Mouse (Mus musculus) stomach, embryonic 14.5 days (tissue): ENCODE measurements at regions not wholly inside any gene's neighbourhood (a gene's known extent, or its start where the extent isn't known, plus 50 kb on each side); places are given as distances from the start of the nearest gene placed in this dataset.

Source experiments
- ATAC-seq: fragments of 200-750 bp; cut with Nextera tagmentation; 2 replicates; pipeline ENCODE4 v1.8.0; 2017; ENCODE audit warnings: low read depth, moderate TSS enrichment; ENCODE audit not compliant: insufficient number of reproducible peaks, insufficient read depth, low FRiP score
- H3K27ac ChIP-seq: fragments of 300-500 bp; sonication (generic); 2 replicates; pipeline ENCODE4 v1.5.1; 2014; ENCODE audit warnings: mild to moderate bottlenecking, low read length, moderate library complexity, mixed read lengths
- H3K27me3 ChIP-seq: fragments of 300-500 bp; sonication (generic); 2 replicates; pipeline ENCODE4 v1.6.1; 2014; ENCODE audit warnings: low read length, control low read depth, mixed read lengths; ENCODE audit not compliant: control insufficient read depth, insufficient read depth
- H3K36me3 ChIP-seq: fragments of 300-500 bp; sonication (generic); 2 replicates; pipeline ENCODE4 v1.6.1; 2014; ENCODE audit warnings: mild to moderate bottlenecking, control low read depth, low read length, moderate library complexity, mixed read lengths; ENCODE audit not compliant: control insufficient read depth, insufficient read depth
- H3K4me1 ChIP-seq: fragments of 300-500 bp; sonication (generic); 2 replicates; pipeline ENCODE4 v1.6.1; 2014; ENCODE audit warnings: low read length, control low read depth, mixed read lengths; ENCODE audit not compliant: control insufficient read depth, insufficient read depth
- H3K4me2 ChIP-seq: fragments of 300-500 bp; sonication (generic); replicated peaks from 2 replicates; pipeline ENCODE4 v1.6.1; 2014; ENCODE audit warnings: low read depth, low read length, control low read depth
- H3K4me3 ChIP-seq: fragments of 300-500 bp; sonication (generic); 2 replicates; pipeline ENCODE4 v1.5.1; 2014; ENCODE audit warnings: low read depth, low read length, control low read depth
- H3K9ac ChIP-seq: fragments of 300-500 bp; sonication (generic); replicated peaks from 2 replicates; pipeline ENCODE4 v1.6.1; 2014; ENCODE audit warnings: low read depth, mild to moderate bottlenecking, control low read depth, low read length, moderate library complexity, mixed read lengths
- H3K9me3 ChIP-seq: fragments of 300-500 bp; sonication (generic); 2 replicates; pipeline ENCODE4 v1.6.1; 2016; ENCODE audit warnings: low read depth, low read length, control low read depth; ENCODE audit not compliant: control insufficient read depth
- WGBS: fragments of 180-500 bp; shearing (Covaris S2); extraction: QIAGEN DNeasy Blood & Tissue Kit; methylation state at CpG from one replicate; pipeline ENCODE4 v1.1.7; 2014; 5-methylcytosine and 5-hydroxymethylcytosine counted together

- H3K4me3 ChIP-seq: no peak overlapping the region
- H3K27me3 ChIP-seq: no peaks in the 10 kb centered on the region
- no peaks in the 10 kb centered on the region for H3K36me3 ChIP-seq
- no peaks in the 10 kb centered on the region for H3K9me3 ChIP-seq
- peaks cover 21% of the 10 kb centered on the region for H3K4me1 ChIP-seq
- no peak overlapping the region for H3K27ac ChIP-seq
- ATAC-seq: no peak
- WGBS: 78% methylated on average over 6 of the region's 6 CpGs
- no peak overlapping the region for H3K4me2 ChIP-seq
- no peak overlapping the region for H3K9ac ChIP-seq
Measured at GRCm38 (mm10) chr3:38230796-38231195, 253.8 kb downstream of the Ankrd50 start.

GRCm38 (mm10) chr3:38229686-38230085, 255.0 kb downstream of the Ankrd50 start:
- H3K4me2 ChIP-seq: no peak overlapping the region
- no peak for ATAC-seq
- no peak overlapping the region for H3K4me3 ChIP-seq
- no peaks in the 10 kb centered on the region for H3K27me3 ChIP-seq
- no peaks in the 10 kb centered on the region for H3K9me3 ChIP-seq
- H3K4me1 ChIP-seq: peaks cover 20% of the 10 kb centered on the region
- WGBS: 63% methylated on average over 5 of the region's 5 CpGs
- H3K27ac ChIP-seq: peak overlapping the region; percentile 44; the same call in 1 of the 2 replicates
- H3K9ac ChIP-seq: no peak overlapping the region
- H3K36me3 ChIP-seq: no peaks in the 10 kb centered on the region

- Histone ChIP-seq H3K27me3 (no peaks in the 10 kb centered on the region), H3K4me3 (no peak overlapping the region), H3K27ac (no peak overlapping the region; the same call in 1 of the 2 replicates), H3K36me3 (no peaks in the 10 kb centered on the region), H3K9me3 (no peaks in the 10 kb centered on the region), H3K4me2 (no peak overlapping the region), H3K4me1 (peaks cover 18% of the 10 kb centered on the region), H3K9ac (no peak overlapping the region)
- ATAC-seq: no peak
- 29% methylated on average over 10 of the region's 10 CpGs for WGBS
Measured at GRCm38 (mm10) chr3:38229051-38229450, 255.6 kb downstream of the Ankrd50 start.

- H3K9me3 ChIP-seq: no peaks in the 10 kb centered on the region
- peaks cover 16% of the 10 kb centered on the region for H3K4me1 ChIP-seq
- no peak overlapping the region for H3K27ac ChIP-seq
- no peaks in the 10 kb centered on the region for H3K27me3 ChIP-seq
- 19% methylated on average over 6 of the region's 6 CpGs for WGBS
- H3K4me2 ChIP-seq: no peak overlapping the region
- H3K9ac ChIP-seq: no peak overlapping the region
- no peaks in the 10 kb centered on the region for H3K36me3 ChIP-seq
- ATAC-seq: no peak
- no peak overlapping the region for H3K4me3 ChIP-seq
Measured at GRCm38 (mm10) chr3:38227596-38227995, 257.0 kb downstream of the Ankrd50 start.

GRCm38 (mm10) chr3:38227121-38227520, 257.5 kb downstream of the Ankrd50 start:
- ATAC-seq: no peak
- Histone ChIP-seq H3K27ac (no peak overlapping the region), H3K36me3 (no peaks in the 10 kb centered on the region), H3K4me2 (no peak overlapping the region), H3K27me3 (no peaks in the 10 kb centered on the region), H3K4me1 (peaks cover 11% of the 10 kb centered on the region), H3K9ac (no peak overlapping the region), H3K9me3 (no peaks in the 10 kb centered on the region), H3K4me3 (no peak overlapping the region)
- 64% methylated on average over 9 of the region's 9 CpGs for WGBS

GRCm38 (mm10) chr3:38226147-38226546, 258.5 kb downstream of the Ankrd50 start:
- no peak overlapping the region for H3K4me3 ChIP-seq
- WGBS: 44% methylated on average over 2 of the region's 2 CpGs
- no peak overlapping the region for H3K27ac ChIP-seq
- H3K9ac ChIP-seq: no peak overlapping the region
- no peak for ATAC-seq
- no peaks in the 10 kb centered on the region for H3K27me3 ChIP-seq
- H3K4me1 ChIP-seq: 0 out of 2 replicates have a peak, but pooled peaks cover 4% of the 10 kb centered on the region
- H3K9me3 ChIP-seq: no peaks in the 10 kb centered on the region
- H3K4me2 ChIP-seq: no peak overlapping the region
- no peaks in the 10 kb centered on the region for H3K36me3 ChIP-seq

- Histone ChIP-seq H3K9me3 (no peaks in the 10 kb centered on the region), H3K36me3 (no peaks in the 10 kb centered on the region), H3K27ac (peak overlapping the region; percentile 50; the same call in 1 of the 2 replicates), H3K9ac (no peak overlapping the region), H3K4me1 (no peaks in the 10 kb centered on the region), H3K27me3 (no peaks in the 10 kb centered on the region), H3K4me2 (no peak overlapping the region), H3K4me3 (no peak overlapping the region)
- no peak for ATAC-seq
- WGBS: 84% methylated on average over 8 of the region's 8 CpGs
Measured at GRCm38 (mm10) chr3:38221834-38222215, 262.8 kb downstream of the Ankrd50 start.

- 32% methylated on average over 11 of the region's 11 CpGs for WGBS
- Histone ChIP-seq H3K27me3 (no peaks in the 10 kb centered on the region), H3K36me3 (no peaks in the 10 kb centered on the region), H3K4me1 (no peaks in the 10 kb centered on the region), H3K27ac (peak overlapping the region; percentile 50; the same call in 1 of the 2 replicates), H3K9me3 (no peaks in the 10 kb centered on the region), H3K4me3 (no peak overlapping the region), H3K9ac (no peak overlapping the region), H3K4me2 (no peak overlapping the region)
- ATAC-seq: peak; percentile 65; the same call in 1 of the 2 replicates
Measured at GRCm38 (mm10) chr3:38220934-38221833, 263.5 kb downstream of the Ankrd50 start.
